In genomic region chr9:26060834-26061233, GRCm38 (mm10) we compare ENCODE assay signal across 13 mouse cellular contexts.
"Had no signal": no experiment of that assay in that cellular context is flagged by ENCODE, and none has a peak within 500 bp of the region (broad histone marks: within the 10 kb centered on the region; RNA-seq: fewer than 3 reads in every experiment).

No protein-coding gene starts in this region.

- DNase-seq: gastrocnemius, postnatal 14 days; gastrocnemius, postnatal 36 days; heart, adult 11 months; heart, adult 2 months; heart, postnatal 14 days; heart, postnatal 36 days; kidney, adult 11 months; kidney, adult 2 months; kidney, adult 9 months; kidney, postnatal 14 days; kidney, postnatal 36 days; layer of hippocampus, adult 9-11 months; layer of hippocampus, postnatal 36 days had no signal
